Mouse (Mus musculus) intestine, embryonic 15.5 days (tissue): ENCODE data around the gene 4933402D24Rik. TPM values are rescaled to one million over a fixed set of nuclear protein-coding genes. Genes with fewer than 3 reads are reported as not detected.

Experiments used
- ATAC-seq: fragments of 200-750 bp; cut with Nextera tagmentation; 2 replicates; pipeline ENCODE4 v1.8.0; 2017; ENCODE audit warnings: moderate TSS enrichment, moderate library complexity
- H3K27ac ChIP-seq: fragments of 300-500 bp; sonication (generic); 2 replicates; pipeline ENCODE4 v1.5.1; 2015; ENCODE audit warnings: mild to moderate bottlenecking, inconsistent platforms
- H3K27me3 ChIP-seq: fragments of 300-500 bp; sonication (generic); replicated peaks from 2 replicates; pipeline ENCODE4 v1.6.1; 2015; ENCODE audit warnings: inconsistent platforms
- H3K36me3 ChIP-seq: fragments of 300-500 bp; sonication (generic); 2 replicates; pipeline ENCODE4 v1.6.1; 2015; ENCODE audit warnings: inconsistent platforms
- H3K4me1 ChIP-seq: fragments of 300-500 bp; sonication (generic); replicated peaks from 2 replicates; pipeline ENCODE4 v1.6.1; 2015; ENCODE audit warnings: inconsistent platforms
- H3K4me2 ChIP-seq: fragments of 300-500 bp; sonication (generic); replicated peaks from 2 replicates; pipeline ENCODE4 v1.6.1; 2015; ENCODE audit warnings: mild to moderate bottlenecking, inconsistent platforms
- H3K4me3 ChIP-seq: fragments of 300-500 bp; sonication (generic); replicated peaks from 2 replicates; pipeline ENCODE4 v1.5.1; 2015; ENCODE audit warnings: inconsistent platforms
- H3K9ac ChIP-seq: fragments of 300-500 bp; sonication (generic); 2 replicates; pipeline ENCODE4 v1.6.1; 2015; ENCODE audit warnings: inconsistent platforms
- H3K9me3 ChIP-seq: fragments of 300-500 bp; sonication (generic); 2 replicates; pipeline ENCODE4 v1.6.1; 2016; ENCODE audit warnings: inconsistent platforms
- WGBS: fragments of 180-500 bp; shearing (Covaris S2); methylation state at CpG from one replicate; pipeline ENCODE4 v1.1.7; 2015; 5-methylcytosine and 5-hydroxymethylcytosine counted together
- polyA plus RNA-seq: library from polyadenylated mRNA; unstranded; fragments of >200 nt; fragmentation: Nextera tagmentation; extraction: Ambion mirVana; gene quantifications from 2 replicates; pipeline ENCODE4 v1.2.1, GENCODE M21; 2015

4933402D24Rik gene
- polyA plus RNA-seq: not detected in 2 replicates

DNA sequence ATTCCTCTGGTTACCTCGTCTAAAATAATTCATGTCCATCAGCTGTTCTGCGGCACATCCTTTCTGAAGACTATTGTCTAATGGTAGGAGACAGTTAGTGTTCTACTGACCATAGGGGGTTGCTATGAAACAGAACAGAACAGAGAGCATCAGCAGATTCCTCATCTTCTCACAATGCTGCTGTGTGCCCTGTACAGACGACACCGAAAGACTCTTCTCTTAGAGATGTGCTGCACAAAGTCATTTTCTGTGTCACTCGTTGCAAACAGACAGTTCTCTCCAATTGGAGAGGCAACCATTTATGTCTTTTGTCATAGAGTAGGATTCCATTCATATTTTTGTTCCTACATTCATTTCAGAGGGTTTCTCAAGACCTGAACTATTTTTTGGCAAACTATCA lies at the start of gene 4933402D24Rik:
4933402D24Rik (minus strand) TSS at position 101 of the 400 bp plus-strand sequence.
- H3K4me3 ChIP-seq: no peak within 1 kb of the TSS
- H3K9ac ChIP-seq: no peak within 1 kb of the TSS
- H3K4me1 ChIP-seq: no peaks in the 10 kb centered on the region
- H3K9me3 ChIP-seq: no peaks in the 10 kb centered on the region
- ATAC-seq: no peak
- H3K36me3 ChIP-seq: no peaks in the 10 kb centered on the region
- H3K27me3 ChIP-seq: no peaks in the 10 kb centered on the region
- H3K27ac ChIP-seq: no peak within 1 kb of the TSS
- H3K4me2 ChIP-seq: no peak within 1 kb of the TSS
- 74% methylated on average over 5 of the region's 5 CpGs for WGBS

DNA sequence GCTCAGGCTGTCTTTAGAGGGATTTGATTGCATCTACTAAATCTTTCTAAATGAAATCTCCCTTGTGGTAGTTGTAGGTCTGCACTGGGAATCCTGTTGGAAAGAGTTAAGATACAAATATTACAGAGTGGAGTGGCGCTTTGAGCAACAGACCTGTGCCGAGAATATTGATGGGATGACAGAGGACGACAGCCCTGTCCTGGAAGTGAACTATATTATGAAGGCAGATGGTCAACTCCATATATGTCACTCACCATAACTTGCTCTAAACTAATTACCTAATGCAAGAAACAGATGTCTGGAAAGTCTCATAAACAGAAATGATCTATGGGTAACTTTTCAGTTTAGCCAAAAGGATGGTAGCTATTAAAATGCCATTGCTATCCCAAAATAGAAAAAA lies 39.5 kb upstream of the 4933402D24Rik start:
- Histone ChIP-seq H3K9me3 (no peaks in the 10 kb centered on the region), H3K4me1 (no peaks in the 10 kb centered on the region), H3K4me2 (no peak overlapping the region), H3K4me3 (no peak overlapping the region), H3K27ac (no peak overlapping the region), H3K36me3 (no peaks in the 10 kb centered on the region), H3K9ac (no peak overlapping the region), H3K27me3 (no peaks in the 10 kb centered on the region)
- no peak for ATAC-seq
- WGBS: 53% methylated on average over 3 of the region's 3 CpGs

DNA sequence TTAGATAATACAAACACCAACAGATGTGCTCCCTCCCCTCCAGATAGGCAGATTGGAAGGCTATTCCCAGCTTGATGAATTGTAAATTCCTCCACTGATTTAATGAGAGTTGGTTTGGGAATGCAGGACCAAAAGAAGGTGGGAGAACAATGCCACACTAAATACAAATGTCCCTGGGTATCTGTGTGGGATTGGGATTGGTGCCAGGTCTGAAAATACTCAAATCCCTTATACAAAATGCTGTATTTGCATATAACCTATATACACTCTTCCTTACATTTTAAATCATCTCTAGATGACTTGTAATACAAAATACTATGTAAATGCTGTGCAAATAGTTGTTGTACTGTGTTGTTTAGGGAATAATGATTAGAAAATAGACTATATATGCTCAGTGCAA lies 36.0 kb upstream of the 4933402D24Rik start:
- Histone ChIP-seq H3K36me3 (no peaks in the 10 kb centered on the region), H3K27me3 (no peaks in the 10 kb centered on the region), H3K4me2 (no peak overlapping the region), H3K9me3 (no peaks in the 10 kb centered on the region), H3K4me1 (no peaks in the 10 kb centered on the region), H3K27ac (no peak overlapping the region), H3K4me3 (no peak overlapping the region), H3K9ac (no peak overlapping the region)
- no peak for ATAC-seq

DNA sequence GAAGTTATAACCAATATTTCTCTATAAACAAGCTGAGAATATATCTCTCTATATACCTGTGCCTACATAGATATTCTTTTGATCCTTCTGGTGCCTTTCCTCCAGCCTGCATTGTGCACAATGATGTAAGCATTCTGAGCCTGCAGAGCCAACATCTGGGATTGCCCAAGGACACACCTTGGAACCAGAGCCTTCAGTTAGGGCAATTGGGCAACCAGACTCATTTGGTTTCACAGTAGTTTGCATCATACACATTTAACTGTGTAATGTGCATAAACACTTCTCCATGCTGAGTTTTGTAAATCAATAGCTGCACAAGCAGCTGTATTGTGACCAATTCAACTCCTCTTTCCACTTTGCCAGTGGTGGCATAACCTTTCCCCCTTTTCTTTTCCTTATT lies 25.3 kb upstream of the 4933402D24Rik start:
- no peak for ATAC-seq

DNA sequence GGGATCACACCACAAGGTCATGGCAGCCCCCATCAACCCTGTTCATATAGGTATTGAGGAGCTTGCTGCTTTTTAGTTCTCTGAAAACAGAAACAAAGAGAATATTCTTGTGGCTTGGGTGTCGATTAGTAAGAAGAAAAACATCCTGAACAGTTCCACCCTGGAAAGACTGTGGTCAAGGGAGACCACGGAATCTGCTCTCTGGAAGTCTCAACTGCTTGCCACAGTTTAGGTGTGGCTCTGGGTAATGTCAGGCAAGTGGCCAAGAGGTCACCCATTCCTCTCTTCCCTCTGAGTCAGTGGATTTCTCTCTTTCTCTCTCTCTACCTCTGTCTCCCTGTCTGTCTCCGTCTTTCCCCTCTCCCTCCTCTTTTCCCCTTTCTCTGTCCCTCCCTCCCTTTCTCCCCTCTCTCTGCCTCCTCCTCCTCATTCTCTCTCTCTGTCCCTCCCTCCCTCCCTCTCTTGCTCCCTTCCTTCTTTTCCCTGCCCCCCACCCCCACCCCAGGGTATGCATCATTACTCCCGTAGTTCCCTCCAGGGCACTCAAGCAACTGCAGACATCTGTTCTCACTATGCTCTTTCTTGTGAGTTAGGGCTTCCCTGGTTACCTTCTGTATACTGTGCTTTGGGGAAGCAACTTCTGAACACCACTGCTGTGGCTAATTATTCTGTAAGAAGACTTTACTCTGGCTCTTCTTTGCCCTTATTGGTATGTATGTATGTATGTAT lies 8.0 kb upstream of the 4933402D24Rik start:
- no peaks in the 10 kb centered on the region; the same call in 1 of the 2 replicates for H3K9me3 ChIP-seq
- no peaks in the 10 kb centered on the region for H3K27me3 ChIP-seq
- H3K4me2 ChIP-seq: no peak overlapping the region
- no peaks in the 10 kb centered on the region for H3K4me1 ChIP-seq
- no peak overlapping the region for H3K9ac ChIP-seq
- H3K4me3 ChIP-seq: no peak overlapping the region
- no peak for ATAC-seq
- no peak overlapping the region for H3K27ac ChIP-seq
- 52% methylated on average over 4 of the region's 4 CpGs for WGBS
- H3K36me3 ChIP-seq: no peaks in the 10 kb centered on the region

More for the DNA sequence above, 25.3 kb upstream of the 4933402D24Rik start:
- H3K36me3 ChIP-seq: no peaks in the 10 kb centered on the region
- no peaks in the 10 kb centered on the region for H3K9me3 ChIP-seq
- no peak overlapping the region for H3K27ac ChIP-seq
- H3K4me3 ChIP-seq: no peak overlapping the region
- no peak overlapping the region for H3K9ac ChIP-seq
- H3K4me2 ChIP-seq: no peak overlapping the region
- no peaks in the 10 kb centered on the region for H3K27me3 ChIP-seq
- H3K4me1 ChIP-seq: no peaks in the 10 kb centered on the region

DNA sequence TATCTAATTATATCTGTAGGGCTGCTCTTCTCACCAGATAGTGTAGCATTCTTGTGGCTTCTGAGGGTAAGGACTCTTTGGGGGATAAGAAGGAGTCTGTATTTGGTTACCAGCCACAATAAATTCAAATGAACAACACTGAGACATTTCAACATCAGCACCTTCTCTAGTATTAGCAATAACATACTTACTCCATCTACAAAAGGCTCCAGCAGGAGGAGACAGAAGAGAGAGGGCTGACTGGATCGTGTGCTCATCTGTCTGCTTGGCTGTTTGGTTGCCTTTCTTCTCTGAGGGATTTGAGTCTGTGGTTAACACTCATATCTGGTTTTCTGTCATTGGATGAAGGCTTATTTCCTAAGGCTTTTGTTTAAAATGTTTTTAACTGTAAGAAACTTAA lies 7.3 kb upstream of the 4933402D24Rik start:
- no peak for ATAC-seq
- Histone ChIP-seq H3K9me3 (no peaks in the 10 kb centered on the region; the same call in 1 of the 2 replicates), H3K27ac (no peak overlapping the region), H3K9ac (no peak overlapping the region), H3K4me3 (no peak overlapping the region), H3K27me3 (no peaks in the 10 kb centered on the region), H3K36me3 (no peaks in the 10 kb centered on the region), H3K4me2 (no peak overlapping the region), H3K4me1 (no peaks in the 10 kb centered on the region)
- WGBS: 50% methylated on average over 1 of the region's 1 CpGs

DNA sequence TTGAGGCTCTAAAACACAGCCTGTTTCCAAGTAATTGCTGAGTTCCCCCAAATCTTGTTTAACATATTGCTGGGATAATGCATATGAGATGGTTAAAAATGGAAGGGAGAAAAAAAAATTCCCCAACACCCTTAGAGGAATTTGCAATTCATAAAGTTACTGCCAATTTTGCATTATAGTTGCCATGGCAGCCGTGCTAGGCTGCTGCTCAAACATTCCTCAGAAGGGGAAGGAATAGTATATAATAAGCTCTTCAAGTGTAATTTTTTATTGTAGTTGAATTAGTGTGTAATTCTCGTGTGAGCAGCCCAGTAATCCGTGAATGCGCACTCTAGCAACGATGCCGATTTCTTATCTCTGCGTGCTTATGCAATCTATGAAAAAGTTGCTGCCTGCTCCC lies 1.2 kb upstream of the 4933402D24Rik start:
- Histone ChIP-seq H3K27ac (no peak overlapping the region), H3K36me3 (no peaks in the 10 kb centered on the region), H3K9me3 (no peaks in the 10 kb centered on the region; the same call in 1 of the 2 replicates), H3K4me1 (no peaks in the 10 kb centered on the region), H3K4me3 (no peak overlapping the region), H3K9ac (no peak overlapping the region), H3K27me3 (no peaks in the 10 kb centered on the region), H3K4me2 (no peak overlapping the region)
- ATAC-seq: no peak
- WGBS: 73% methylated on average over 7 of the region's 7 CpGs

GRCm38 (mm10) chr1:63768112-63768511 lies 955 bp downstream of the 4933402D24Rik start:
- 51% methylated on average over 8 of the region's 8 CpGs for WGBS
- H3K4me1 ChIP-seq: no peaks in the 10 kb centered on the region
- no peak overlapping the region for H3K4me2 ChIP-seq
- no peaks in the 10 kb centered on the region for H3K9me3 ChIP-seq
- no peaks in the 10 kb centered on the region for H3K27me3 ChIP-seq
- no peak overlapping the region for H3K27ac ChIP-seq
- ATAC-seq: no peak
- no peak overlapping the region for H3K9ac ChIP-seq
- H3K36me3 ChIP-seq: no peaks in the 10 kb centered on the region
- H3K4me3 ChIP-seq: no peak overlapping the region

GRCm38 (mm10) chr1:63764395-63764794 lies 4.7 kb downstream of the 4933402D24Rik start:
- H3K4me1 ChIP-seq: no peaks in the 10 kb centered on the region
- ATAC-seq: no peak
- no peaks in the 10 kb centered on the region for H3K36me3 ChIP-seq
- 85% methylated on average over 7 of the region's 7 CpGs for WGBS
- no peaks in the 10 kb centered on the region for H3K9me3 ChIP-seq
- H3K27me3 ChIP-seq: no peaks in the 10 kb centered on the region
- no peak overlapping the region for H3K27ac ChIP-seq
- H3K4me3 ChIP-seq: no peak overlapping the region
- H3K4me2 ChIP-seq: no peak overlapping the region
- H3K9ac ChIP-seq: no peak overlapping the region

- Histone ChIP-seq H3K4me2 (no peak overlapping the region), H3K9me3 (no peaks in the 10 kb centered on the region), H3K27me3 (no peaks in the 10 kb centered on the region), H3K36me3 (no peaks in the 10 kb centered on the region), H3K27ac (no peak overlapping the region), H3K4me3 (no peak overlapping the region), H3K9ac (no peak overlapping the region), H3K4me1 (no peaks in the 10 kb centered on the region)
- no peak for ATAC-seq
- 49% methylated on average over 7 of the region's 7 CpGs for WGBS
Observed at GRCm38 (mm10) chr1:63763881-63764386, 5.1 kb downstream of the 4933402D24Rik start.

DNA sequence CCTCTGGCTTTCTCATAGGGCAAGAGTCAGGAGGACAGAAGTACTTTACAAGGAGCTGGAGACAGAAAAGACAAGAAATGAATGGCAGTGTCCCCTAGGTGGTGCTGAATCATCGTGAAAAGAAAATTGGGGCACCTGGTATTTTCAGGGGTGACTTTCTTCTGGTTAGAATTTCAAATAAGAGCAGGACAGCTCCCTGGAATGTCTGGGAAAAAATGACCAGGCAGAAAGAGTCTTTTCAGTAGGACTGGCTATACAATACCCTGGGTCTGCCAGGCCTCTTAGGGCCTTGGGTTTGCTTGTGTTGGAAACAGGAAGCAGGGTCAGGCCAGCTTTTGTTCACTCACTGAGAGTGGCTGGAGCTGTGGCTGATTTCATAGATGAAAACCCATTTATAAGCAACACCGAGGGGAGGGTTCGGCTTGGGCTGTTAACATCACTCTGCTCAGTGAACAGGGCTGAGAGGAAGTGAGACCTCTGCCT lies 5.8 kb downstream of the 4933402D24Rik start:
- no peaks in the 10 kb centered on the region for H3K36me3 ChIP-seq

GRCm38 (mm10) chr1:63756005-63756404 lies 13.1 kb downstream of the 4933402D24Rik start:
- WGBS: 66% methylated on average over 2 of the region's 2 CpGs
- Histone ChIP-seq H3K4me1 (no peaks in the 10 kb centered on the region), H3K4me2 (no peak overlapping the region), H3K36me3 (peaks cover 4% of the 10 kb centered on the region; the same call in 1 of the 2 replicates), H3K4me3 (no peak overlapping the region), H3K27me3 (no peaks in the 10 kb centered on the region), H3K27ac (no peak overlapping the region), H3K9ac (no peak overlapping the region), H3K9me3 (no peaks in the 10 kb centered on the region)
- no peak for ATAC-seq

More for the DNA sequence above, 5.8 kb downstream of the 4933402D24Rik start:
- Histone ChIP-seq H3K4me1 (no peaks in the 10 kb centered on the region), H3K27ac (no peak overlapping the region), H3K4me3 (no peak overlapping the region), H3K4me2 (no peak overlapping the region), H3K9ac (no peak overlapping the region), H3K27me3 (no peaks in the 10 kb centered on the region), H3K9me3 (no peaks in the 10 kb centered on the region)
- ATAC-seq: peak; percentile 43; the same call in 1 of the 2 replicates
- WGBS: 32% methylated on average over 3 of the region's 3 CpGs
